Mouse (Mus musculus): ENCODE results near the gene Fgf3. TPM values are rescaled to one million over a fixed set of nuclear protein-coding genes. Genes with fewer than 3 reads are reported as not detected.
A peak's percentile ranks its signal among the peaks of the same experiment; 100 is the strongest.

Fgf3 gene
- 0.16 TPM in 1 of 2 replicates, not detected in the other for polyA plus RNA-seq (2012; rRNA removed)

DNA sequence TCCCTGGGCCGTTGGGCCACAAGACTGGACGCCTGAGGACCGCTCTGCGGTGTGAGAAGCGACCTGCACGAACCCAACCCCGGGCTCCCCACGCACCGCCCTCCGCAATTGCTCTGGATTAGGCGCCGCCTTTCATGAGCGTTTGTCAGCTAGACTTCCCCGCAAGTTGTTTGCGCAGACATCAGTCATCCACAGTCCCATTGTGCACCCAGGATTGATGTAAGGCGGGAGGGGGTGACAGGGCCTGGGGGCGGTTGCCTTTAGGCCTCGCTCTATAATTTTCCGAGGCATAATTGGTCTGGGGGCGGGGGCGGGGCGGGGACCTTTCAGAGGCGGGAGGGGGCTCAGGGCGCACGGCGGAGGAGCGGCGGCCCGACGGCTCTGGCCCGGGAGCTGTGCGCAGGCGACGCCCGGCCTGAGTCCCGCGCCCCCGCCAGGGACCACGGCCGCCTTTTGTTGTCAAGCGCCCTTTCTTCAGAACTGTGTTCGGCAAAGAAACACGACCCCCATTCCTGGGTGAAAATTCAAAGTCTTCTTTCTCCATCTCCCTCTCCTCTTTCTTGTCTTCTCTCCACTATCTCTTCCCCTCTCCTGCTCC lies at the start of gene Fgf3:
Fgf3 (plus strand) TSS at position 193 of the 598 bp plus-strand sequence.
- H3K27ac ChIP-seq (ENCODE audit: insufficient read depth, low read depth, low read length): no peak within 1 kb of the TSS
- TF ChIP-seq CTCF (IDR thresholded peaks at IDR 0.05; ENCODE audit: extremely low read depth, insufficient read length, insufficient replicate concordance, low read depth, low read length) (no peak), POLR2A (IDR thresholded peaks at IDR 0.05; ENCODE audit: low read depth, low read length) (no peak)
- peaks cover 37% of the 10 kb centered on the region for H3K27me3 ChIP-seq (ENCODE audit: control insufficient read depth, insufficient read depth, low read length)
- no peaks in the 10 kb centered on the region for H3K4me1 ChIP-seq (ENCODE audit: control insufficient read depth, insufficient read depth, insufficient read length, low read length)
- no peaks in the 10 kb centered on the region for H3K36me3 ChIP-seq (ENCODE audit: control insufficient read depth, insufficient read depth, low read length)
- peak within 1 kb of the TSS; percentile 20; the same call in 1 of the 2 replicates for H3K4me3 ChIP-seq (ENCODE audit: low read depth, low read length)
- 7% methylated on average over 43 of the region's 43 CpGs for WGBS

GRCm38 (mm10) chr7:144788631-144789030 lies 49.3 kb upstream of the Fgf3 start:
- Histone ChIP-seq H3K27ac (ENCODE audit: insufficient read depth, low read depth, low read length) (no peak overlapping the region), H3K27me3 (ENCODE audit: control insufficient read depth, insufficient read depth, low read length) (no peaks in the 10 kb centered on the region), H3K36me3 (ENCODE audit: control insufficient read depth, insufficient read depth, low read length) (no peaks in the 10 kb centered on the region), H3K4me3 (ENCODE audit: low read depth, low read length) (no peak overlapping the region), H3K4me1 (ENCODE audit: control insufficient read depth, insufficient read depth, insufficient read length, low read length) (peaks cover 25% of the 10 kb centered on the region)
- WGBS: 26% methylated on average over 4 of the region's 4 CpGs
- TF ChIP-seq CTCF (IDR thresholded peaks at IDR 0.05; ENCODE audit: extremely low read depth, insufficient read length, insufficient replicate concordance, low read depth, low read length): no peak
- TF ChIP-seq POLR2A (IDR thresholded peaks at IDR 0.05; ENCODE audit: low read depth, low read length): no peak

- Histone ChIP-seq H3K4me1 (ENCODE audit: control insufficient read depth, insufficient read depth, insufficient read length, low read length) (peaks cover 32% of the 10 kb centered on the region), H3K36me3 (ENCODE audit: control insufficient read depth, insufficient read depth, low read length) (no peaks in the 10 kb centered on the region), H3K27me3 (ENCODE audit: control insufficient read depth, insufficient read depth, low read length) (no peaks in the 10 kb centered on the region), H3K4me3 (ENCODE audit: low read depth, low read length) (no peak overlapping the region), H3K27ac (ENCODE audit: insufficient read depth, low read depth, low read length) (no peak overlapping the region)
- TF ChIP-seq POLR2A (IDR thresholded peaks at IDR 0.05; ENCODE audit: low read depth, low read length) (no peak), CTCF (IDR thresholded peaks at IDR 0.05; ENCODE audit: extremely low read depth, insufficient read length, insufficient replicate concordance, low read depth, low read length) (peak; percentile 22; the same call in 1 of the 2 replicates)
- WGBS: 79% methylated on average over 36 of the region's 36 CpGs
Measured at GRCm38 (mm10) chr7:144789601-144790556, 48.0 kb upstream of the Fgf3 start.

DNA sequence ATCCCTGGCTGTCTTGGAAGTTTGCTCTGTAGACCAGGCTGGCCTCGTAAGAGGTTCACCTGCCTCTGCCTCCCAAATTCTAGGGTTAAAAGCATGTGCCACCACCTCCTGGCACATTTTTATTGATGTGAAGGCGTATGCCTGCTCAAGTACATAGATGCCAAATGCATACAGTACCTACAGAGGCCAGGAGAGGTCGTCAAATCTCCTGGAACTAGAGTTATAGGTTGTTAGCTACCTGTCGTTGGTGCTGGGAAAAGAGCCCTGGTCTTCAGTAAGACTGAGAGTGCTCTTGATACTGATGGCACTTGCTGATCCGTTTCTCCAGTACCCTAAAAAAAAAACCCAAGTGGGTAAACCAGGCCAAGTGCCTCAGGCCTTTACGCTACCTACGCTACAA lies 46.5 kb upstream of the Fgf3 start:
- no peak overlapping the region for H3K27ac ChIP-seq (ENCODE audit: insufficient read depth, low read depth, low read length)
- H3K4me1 ChIP-seq (ENCODE audit: control insufficient read depth, insufficient read depth, insufficient read length, low read length): peaks cover 35% of the 10 kb centered on the region
- H3K4me3 ChIP-seq (ENCODE audit: low read depth, low read length): no peak overlapping the region
- H3K36me3 ChIP-seq (ENCODE audit: control insufficient read depth, insufficient read depth, low read length): no peaks in the 10 kb centered on the region
- 91% methylated on average over 7 of the region's 7 CpGs for WGBS
- TF ChIP-seq POLR2A (IDR thresholded peaks at IDR 0.05; ENCODE audit: low read depth, low read length): no peak
- no peak for TF ChIP-seq CTCF (IDR thresholded peaks at IDR 0.05; ENCODE audit: extremely low read depth, insufficient read length, insufficient replicate concordance, low read depth, low read length)
- H3K27me3 ChIP-seq (ENCODE audit: control insufficient read depth, insufficient read depth, low read length): no peaks in the 10 kb centered on the region

GRCm38 (mm10) chr7:144793296-144793695 lies 44.6 kb upstream of the Fgf3 start:
- Histone ChIP-seq H3K27ac (ENCODE audit: insufficient read depth, low read depth, low read length) (peak overlapping the region; percentile 76), H3K27me3 (ENCODE audit: control insufficient read depth, insufficient read depth, low read length) (no peaks in the 10 kb centered on the region), H3K4me3 (ENCODE audit: low read depth, low read length) (no peak overlapping the region), H3K4me1 (ENCODE audit: control insufficient read depth, insufficient read depth, insufficient read length, low read length) (peaks cover 41% of the 10 kb centered on the region), H3K36me3 (ENCODE audit: control insufficient read depth, insufficient read depth, low read length) (no peaks in the 10 kb centered on the region)
- TF ChIP-seq CTCF (IDR thresholded peaks at IDR 0.05; ENCODE audit: extremely low read depth, insufficient read length, insufficient replicate concordance, low read depth, low read length): no peak
- WGBS: 24% methylated on average over 10 of the region's 10 CpGs

DNA sequence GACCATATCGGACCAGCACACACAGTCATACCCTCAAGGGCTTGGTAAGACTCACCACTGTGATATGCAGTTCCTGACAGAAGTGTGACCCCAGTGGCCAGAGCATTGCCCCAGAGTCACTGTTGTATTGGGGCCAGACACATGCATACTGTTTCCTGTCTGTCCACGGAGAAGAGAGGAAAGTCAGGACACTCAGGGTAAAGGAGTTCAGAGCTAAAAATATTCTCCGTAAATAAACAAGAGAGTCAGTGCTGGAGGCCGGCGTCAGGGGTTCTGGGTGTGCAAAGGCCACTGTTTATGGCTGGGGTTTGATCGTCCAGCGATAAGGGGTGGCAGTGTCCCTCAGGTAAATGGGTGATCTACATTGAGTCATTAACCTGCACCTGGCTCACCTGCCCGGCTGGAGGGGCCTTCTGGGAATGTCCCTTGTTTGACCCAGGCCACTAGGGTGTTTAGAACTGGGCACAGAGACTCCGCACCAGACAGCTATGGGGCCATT lies 41.9 kb upstream of the Fgf3 start:
- WGBS: 23% methylated on average over 9 of the region's 9 CpGs

More for the DNA sequence above, 41.9 kb upstream of the Fgf3 start:
- Histone ChIP-seq H3K4me3 (ENCODE audit: low read depth, low read length) (no peak overlapping the region), H3K4me1 (ENCODE audit: control insufficient read depth, insufficient read depth, insufficient read length, low read length) (peaks cover 34% of the 10 kb centered on the region), H3K27ac (ENCODE audit: insufficient read depth, low read depth, low read length) (peak overlapping the region; percentile 32), H3K36me3 (ENCODE audit: control insufficient read depth, insufficient read depth, low read length) (no peaks in the 10 kb centered on the region), H3K27me3 (ENCODE audit: control insufficient read depth, insufficient read depth, low read length) (no peaks in the 10 kb centered on the region)
- TF ChIP-seq POLR2A (IDR thresholded peaks at IDR 0.05; ENCODE audit: low read depth, low read length) (no peak), CTCF (IDR thresholded peaks at IDR 0.05; ENCODE audit: extremely low read depth, insufficient read length, insufficient replicate concordance, low read depth, low read length) (no peak)

Data from small intestine, adult 2 months (tissue).